Mouse (Mus musculus): ENCODE results near the gene Zfc3h1. TPM values are rescaled to one million over a fixed set of nuclear protein-coding genes. Genes with fewer than 3 reads are reported as not detected.

Zfc3h1 gene
- polyA plus RNA-seq, 1 experiment from 2014 or later = 6.5 TPM

DNA sequence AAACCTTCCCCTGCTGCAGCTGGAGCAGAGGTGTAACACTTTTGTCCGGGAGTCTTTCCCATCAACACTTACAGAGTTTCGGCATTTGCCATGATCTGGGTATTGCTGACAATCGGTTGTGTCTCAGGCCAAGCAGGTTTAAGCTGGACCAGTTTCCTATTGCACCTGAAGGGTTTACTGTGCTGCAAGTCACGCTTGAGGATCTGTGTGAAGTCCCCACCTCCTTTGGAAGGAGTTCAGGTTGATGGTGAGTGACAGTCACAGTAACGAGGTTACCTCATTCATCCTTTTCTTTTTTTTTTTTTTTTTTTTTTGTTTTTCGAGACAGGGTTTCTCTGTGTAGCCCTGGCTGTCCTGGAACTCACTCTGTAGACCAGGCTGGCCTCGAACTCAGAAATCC, 28.7 kb upstream of the Zfc3h1 start:
- H3K27me3 ChIP-seq = no peaks in the 10 kb centered on the region
- no peak overlapping the region for H3K4me3 ChIP-seq (replicated peaks)
- no peaks in the 10 kb centered on the region for H3K9me3 ChIP-seq (replicated peaks)
- H3K4me2 ChIP-seq = no peak overlapping the region
- H3K4me1 ChIP-seq (replicated peaks) = peaks cover 7% of the 10 kb centered on the region
- WGBS (ENCODE audit: insufficient replicate concordance) = 70% methylated on average over 6 of the region's 7 CpGs
- no peak overlapping the region for H3K27ac ChIP-seq (replicated peaks)
- H3K36me3 ChIP-seq (replicated peaks) = 0 out of 2 replicates have a peak, but pooled peaks cover 4% of the 10 kb centered on the region
- H3K9ac ChIP-seq = no peak overlapping the region
- ATAC-seq (ENCODE audit: insufficient read depth) = no peak

DNA sequence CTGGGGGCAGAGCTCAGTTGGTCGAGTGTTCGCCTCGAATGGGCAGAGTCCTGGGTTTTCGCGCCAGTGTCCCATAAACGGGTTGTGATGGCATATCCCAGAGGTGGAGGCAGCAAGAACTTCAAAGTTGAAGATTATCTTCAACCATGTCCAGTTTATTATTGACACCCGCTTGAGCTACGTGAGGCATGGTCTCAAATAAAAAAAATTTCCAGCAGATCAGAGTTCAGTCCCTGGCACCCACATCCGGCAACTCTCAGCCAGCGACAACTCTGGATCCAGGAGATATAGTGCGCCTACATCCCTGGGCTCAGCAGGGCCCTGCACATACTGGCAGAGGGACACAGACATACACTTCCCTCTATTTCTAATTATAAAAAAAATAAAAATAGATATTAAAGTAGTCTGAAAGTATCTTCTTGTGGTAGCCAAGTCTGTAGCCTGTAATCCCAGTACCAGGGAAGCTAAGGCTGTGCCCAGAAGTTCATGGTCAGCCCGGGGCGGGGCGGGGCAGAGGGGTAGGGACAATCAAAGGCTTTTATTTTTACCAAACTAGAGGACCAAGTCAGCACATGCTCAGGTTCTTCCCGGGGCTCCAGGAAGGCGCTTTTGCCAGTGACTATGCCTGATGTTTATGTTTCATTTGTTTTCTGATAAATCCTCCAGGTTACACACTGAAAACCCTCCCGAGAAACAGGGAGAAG, 26.4 kb upstream of the Zfc3h1 start:
- H3K9ac ChIP-seq = no peak overlapping the region
- no peak overlapping the region for H3K27ac ChIP-seq (replicated peaks)
- ATAC-seq (ENCODE audit: insufficient read depth) = no peak
- 0 out of 2 replicates have a peak, but pooled peaks cover 4% of the 10 kb centered on the region for H3K36me3 ChIP-seq (replicated peaks)
- H3K4me3 ChIP-seq (replicated peaks) = no peak overlapping the region
- WGBS (ENCODE audit: insufficient replicate concordance) = 85% methylated on average over 17 of the region's 17 CpGs
- H3K4me1 ChIP-seq (replicated peaks) = peaks cover 18% of the 10 kb centered on the region
- H3K4me2 ChIP-seq = no peak overlapping the region
- no peaks in the 10 kb centered on the region for H3K9me3 ChIP-seq (replicated peaks)
- H3K27me3 ChIP-seq = no peaks in the 10 kb centered on the region

DNA sequence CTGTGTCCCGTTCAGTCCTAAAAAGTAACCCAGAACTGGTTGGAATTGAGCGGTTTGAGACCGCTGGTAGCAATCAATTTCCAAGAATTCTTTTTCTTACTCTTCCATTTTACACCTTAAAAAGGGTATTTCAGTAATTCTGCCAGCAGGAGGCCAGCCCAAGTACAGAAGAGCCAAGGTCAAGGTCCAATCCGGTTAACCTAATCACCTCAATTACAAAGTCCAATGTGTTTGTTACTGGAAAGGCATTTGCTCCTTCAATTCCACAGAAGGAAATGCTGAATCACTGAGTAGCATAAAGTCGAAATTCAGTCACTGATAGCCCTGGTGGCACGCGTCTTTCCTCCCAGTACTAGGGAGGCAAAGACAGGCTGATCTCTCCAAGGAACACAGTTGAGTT, 25.7 kb upstream of the Zfc3h1 start:
- Histone ChIP-seq H3K4me1 (replicated peaks) (peaks cover 25% of the 10 kb centered on the region), H3K27me3 (no peaks in the 10 kb centered on the region), H3K36me3 (replicated peaks) (0 out of 2 replicates have a peak, but pooled peaks cover 4% of the 10 kb centered on the region), H3K4me3 (replicated peaks) (no peak overlapping the region), H3K4me2 (no peak overlapping the region), H3K27ac (replicated peaks) (no peak overlapping the region), H3K9me3 (replicated peaks) (no peaks in the 10 kb centered on the region), H3K9ac (no peak overlapping the region)
- no peak for ATAC-seq (ENCODE audit: insufficient read depth)
- whole genome bisulfite sequencing (ENCODE audit: insufficient replicate concordance) = 78% methylated on average over 7 of the region's 7 CpGs

DNA sequence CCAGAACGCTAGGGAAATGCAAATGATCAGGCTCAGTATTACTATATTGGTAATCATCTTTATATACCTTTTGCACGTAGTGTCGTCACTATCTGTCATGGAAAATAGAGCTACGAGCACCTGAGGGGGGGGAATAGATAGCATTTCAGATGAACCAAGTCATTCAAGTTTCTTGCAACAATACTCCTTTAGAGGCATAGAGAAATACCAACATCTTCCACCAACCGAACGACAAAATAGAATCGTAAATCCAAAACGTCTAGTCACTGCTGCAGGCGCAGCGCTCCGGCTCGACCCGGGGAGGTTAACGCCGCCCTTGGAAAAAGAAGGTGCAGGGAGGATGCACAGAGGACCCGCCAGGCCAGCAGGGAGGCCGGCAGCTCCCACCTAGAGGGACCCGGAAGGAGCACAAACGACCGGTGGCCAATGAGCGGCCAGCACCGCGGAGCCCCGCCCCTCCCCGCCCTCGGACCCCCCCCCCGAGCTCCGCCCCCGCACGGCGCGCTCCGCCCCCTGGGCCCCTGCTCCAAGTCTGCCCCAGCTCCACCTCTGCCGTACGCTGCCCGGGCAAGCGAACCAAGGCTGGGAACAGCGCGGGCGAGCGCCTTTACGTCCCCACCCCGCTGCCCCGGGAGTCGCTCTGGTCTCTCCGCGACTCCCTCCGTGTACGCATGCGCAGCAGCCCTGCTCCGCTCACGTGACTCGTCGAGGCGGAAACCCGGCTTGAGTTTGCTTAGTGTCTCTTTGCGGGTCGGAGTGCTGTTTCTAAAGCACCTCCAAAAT, 22.7 kb upstream of the Zfc3h1 start, which contains the start of gene Tmem19:
Gene Tmem19, minus strand, starts transcription at position 662 of the 783 bp plus-strand sequence.
- peak; percentile 99 for ATAC-seq (ENCODE audit: insufficient read depth)
- Histone ChIP-seq H3K27ac (replicated peaks) (peak within 1 kb of the TSS; percentile 99), H3K36me3 (replicated peaks) (0 out of 2 replicates have a peak, but pooled peaks cover 1% of the 10 kb centered on the region), H3K4me1 (replicated peaks) (peaks cover 25% of the 10 kb centered on the region), H3K4me3 (replicated peaks) (peak within 1 kb of the TSS; percentile 65), H3K9ac (peak within 1 kb of the TSS; percentile 62), H3K27me3 (no peaks in the 10 kb centered on the region), H3K4me2 (peak within 1 kb of the TSS; percentile 86), H3K9me3 (replicated peaks) (no peaks in the 10 kb centered on the region)
- under 1% methylated on average over 58 of the region's 58 CpGs for WGBS (ENCODE audit: insufficient replicate concordance)

DNA sequence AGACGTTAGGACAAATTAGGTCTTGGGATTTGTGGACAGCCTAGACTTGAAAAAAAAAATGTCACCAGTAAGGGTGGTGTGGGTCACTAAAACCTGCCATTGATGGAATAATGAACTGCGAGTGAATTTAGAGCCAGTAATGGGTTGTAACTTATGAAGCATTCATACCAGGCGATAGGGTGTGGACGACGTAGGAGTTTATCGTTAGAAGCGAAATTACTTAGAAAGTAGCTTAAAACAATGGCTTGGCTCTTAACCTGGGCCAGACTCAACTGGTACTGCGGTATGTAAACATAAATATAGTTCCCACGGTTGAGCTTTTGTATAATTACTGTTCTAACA, 22.2 kb upstream of the Zfc3h1 start:
- H3K9ac ChIP-seq = peak overlapping the region; percentile 62
- H3K4me1 ChIP-seq (replicated peaks) = peaks cover 25% of the 10 kb centered on the region
- H3K27me3 ChIP-seq = no peaks in the 10 kb centered on the region
- H3K27ac ChIP-seq (replicated peaks) = peak overlapping the region; percentile 99
- H3K36me3 ChIP-seq (replicated peaks) = no peaks in the 10 kb centered on the region
- peak overlapping the region; percentile 65 for H3K4me3 ChIP-seq (replicated peaks)
- H3K9me3 ChIP-seq (replicated peaks) = no peaks in the 10 kb centered on the region
- peak overlapping the region; percentile 86 for H3K4me2 ChIP-seq
- 5% methylated on average over 9 of the region's 9 CpGs for WGBS (ENCODE audit: insufficient replicate concordance)
- ATAC-seq (ENCODE audit: insufficient read depth) = peak; percentile 49

DNA sequence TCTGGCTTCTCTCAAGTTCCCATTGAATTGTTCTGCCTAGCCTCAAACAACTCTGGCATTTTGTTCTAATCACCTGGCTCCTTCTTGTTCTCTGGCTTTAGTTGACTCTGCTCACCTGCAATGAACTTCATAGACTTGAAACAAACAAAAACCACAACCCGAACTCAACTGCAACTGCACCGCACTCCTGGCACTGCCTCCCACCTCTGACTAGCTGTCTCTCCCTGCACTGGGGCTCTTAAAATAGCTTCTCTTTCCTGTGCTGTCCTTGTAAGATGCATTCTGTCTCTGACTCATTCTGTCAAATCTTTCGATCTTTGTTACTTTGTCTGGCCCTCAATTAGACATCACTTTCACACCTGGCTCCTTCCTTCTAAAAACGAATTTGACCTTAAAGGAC, 21.6 kb upstream of the Zfc3h1 start:
- WGBS (ENCODE audit: insufficient replicate concordance) = 64% methylated on average over 4 of the region's 4 CpGs
- Histone ChIP-seq H3K4me1 (replicated peaks) (peaks cover 25% of the 10 kb centered on the region), H3K27ac (replicated peaks) (peak overlapping the region; percentile 99), H3K9me3 (replicated peaks) (no peaks in the 10 kb centered on the region), H3K4me2 (peak overlapping the region; percentile 86), H3K9ac (peak overlapping the region; percentile 62), H3K27me3 (no peaks in the 10 kb centered on the region), H3K36me3 (replicated peaks) (no peaks in the 10 kb centered on the region), H3K4me3 (replicated peaks) (peak overlapping the region; percentile 65)
- no peak for ATAC-seq (ENCODE audit: insufficient read depth)

DNA sequence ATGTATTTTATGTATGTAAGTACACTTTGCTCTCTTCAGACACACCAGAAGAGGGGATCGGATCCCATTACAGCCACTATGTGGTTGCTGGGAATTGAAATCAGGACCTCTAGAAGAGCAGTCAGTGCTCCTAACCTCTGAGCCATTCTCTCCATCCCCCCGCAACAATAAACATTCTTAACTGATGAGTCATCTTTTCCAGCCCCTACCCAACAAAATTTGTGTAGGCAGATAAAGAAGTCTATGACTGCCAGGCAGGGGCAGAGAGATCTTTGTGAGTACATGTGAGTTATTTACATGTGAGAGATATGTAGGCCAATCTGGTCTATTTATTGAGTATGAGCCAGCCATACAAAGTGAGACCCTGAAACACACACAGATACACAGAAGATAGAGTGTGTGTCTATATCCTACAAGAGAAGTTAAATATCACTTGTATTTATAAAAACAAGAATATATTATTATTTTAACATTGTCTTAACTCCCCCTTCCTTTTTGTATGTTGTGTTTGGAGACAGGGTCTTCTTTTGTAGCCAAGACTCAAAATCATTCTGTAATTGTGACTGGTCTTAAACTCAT, 3.2 kb upstream of the Zfc3h1 start:
- H3K27ac ChIP-seq (replicated peaks) = no peak overlapping the region
- no peak overlapping the region for H3K4me2 ChIP-seq
- peaks cover 24% of the 10 kb centered on the region for H3K4me1 ChIP-seq (replicated peaks)
- no peak overlapping the region for H3K9ac ChIP-seq
- no peak for ATAC-seq (ENCODE audit: insufficient read depth)
- 68% methylated on average over 2 of the region's 2 CpGs for WGBS (ENCODE audit: insufficient replicate concordance)
- no peaks in the 10 kb centered on the region for H3K9me3 ChIP-seq (replicated peaks)
- no peak overlapping the region for H3K4me3 ChIP-seq (replicated peaks)
- H3K27me3 ChIP-seq = no peaks in the 10 kb centered on the region
- H3K36me3 ChIP-seq (replicated peaks) = no peaks in the 10 kb centered on the region; the same call in 1 of the 2 replicates

DNA sequence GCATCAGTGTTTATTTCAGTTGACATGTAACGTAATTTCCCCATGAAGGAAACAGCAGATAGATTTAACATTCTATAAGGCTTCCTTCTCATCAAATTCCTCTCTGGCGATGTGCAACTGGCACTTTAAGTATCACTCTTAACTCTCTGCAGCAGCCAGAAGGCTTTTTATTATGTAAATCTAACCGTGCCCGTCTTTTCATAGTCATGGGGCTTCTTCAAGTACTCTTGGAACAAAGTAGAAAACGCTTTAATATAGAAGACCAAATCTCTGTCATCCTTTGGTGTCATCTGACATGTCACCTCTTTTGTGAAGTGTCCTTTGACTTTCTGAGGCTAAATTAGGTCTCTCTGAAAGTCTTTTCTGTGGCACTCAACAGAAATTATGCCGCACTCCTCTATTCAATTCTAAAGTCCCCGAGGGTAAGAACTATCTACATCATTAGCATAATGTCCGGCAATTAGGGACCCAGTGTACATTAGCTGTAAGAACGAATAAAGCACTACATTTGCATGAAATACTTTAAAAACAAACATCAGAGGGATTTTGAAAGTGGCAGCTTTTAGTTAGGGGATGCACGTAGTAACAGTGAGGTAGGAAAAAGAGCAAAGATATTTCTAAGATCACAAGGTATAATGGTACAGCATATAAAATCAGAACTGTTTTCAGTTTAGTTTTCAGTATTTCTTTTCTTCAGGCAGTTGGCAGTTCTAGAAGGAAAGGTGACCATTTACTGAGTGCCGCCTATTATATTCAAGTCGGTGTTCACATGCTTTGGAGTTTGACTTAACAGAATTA, 1.7 kb upstream of the Zfc3h1 start:
- 56% methylated on average over 12 of the region's 12 CpGs for WGBS (ENCODE audit: insufficient replicate concordance)
- ATAC-seq (ENCODE audit: insufficient read depth) = no peak
- peak overlapping the region; percentile 99; the same call in 1 of the 2 replicates for H3K27ac ChIP-seq (replicated peaks)
- H3K27me3 ChIP-seq = no peaks in the 10 kb centered on the region
- peaks cover 5% of the 10 kb centered on the region; the same call in 1 of the 2 replicates for H3K36me3 ChIP-seq (replicated peaks)
- H3K4me2 ChIP-seq = peak overlapping the region; percentile 76
- no peaks in the 10 kb centered on the region for H3K9me3 ChIP-seq (replicated peaks)
- H3K4me3 ChIP-seq (replicated peaks) = peak overlapping the region; percentile 98
- peak overlapping the region; percentile 90 for H3K9ac ChIP-seq
- peaks cover 33% of the 10 kb centered on the region for H3K4me1 ChIP-seq (replicated peaks)

DNA sequence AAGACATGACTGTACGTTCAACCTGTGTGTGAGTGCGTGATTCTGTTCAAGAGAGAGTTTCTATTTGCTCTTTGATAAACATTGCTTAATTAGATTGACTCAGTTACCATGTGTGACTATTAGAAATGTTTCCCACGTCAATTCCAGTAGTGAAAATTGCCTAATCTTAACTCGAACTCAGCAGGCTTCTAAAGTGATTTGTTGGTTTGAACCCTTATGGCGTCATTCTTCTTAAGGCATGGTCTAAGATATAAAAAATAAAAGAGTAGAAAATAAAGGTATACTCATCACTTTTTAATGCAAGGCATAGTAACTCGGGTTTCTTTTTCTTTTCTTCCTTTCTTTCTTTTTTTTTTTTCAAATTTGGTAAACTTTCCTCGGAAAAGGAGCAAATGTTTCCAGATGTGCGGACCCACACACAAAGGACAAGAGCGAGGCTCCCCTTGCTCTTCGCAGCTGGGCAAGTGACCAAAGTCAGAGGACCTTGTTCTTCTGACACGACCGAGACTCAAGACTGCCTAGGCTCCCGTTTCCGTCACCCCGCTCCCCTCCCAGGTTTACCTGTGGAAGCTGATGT, 1.0 kb upstream of the Zfc3h1 start:
- H3K27me3 ChIP-seq = no peaks in the 10 kb centered on the region
- H3K4me3 ChIP-seq (replicated peaks) = peak overlapping the region; percentile 98
- peak overlapping the region; percentile 90 for H3K9ac ChIP-seq
- no peak for ATAC-seq (ENCODE audit: insufficient read depth)
- WGBS (ENCODE audit: insufficient replicate concordance) = 3% methylated on average over 15 of the region's 15 CpGs
- peak overlapping the region; percentile 76 for H3K4me2 ChIP-seq
- no peaks in the 10 kb centered on the region for H3K9me3 ChIP-seq (replicated peaks)
- peaks cover 12% of the 10 kb centered on the region for H3K36me3 ChIP-seq (replicated peaks)
- H3K4me1 ChIP-seq (replicated peaks) = peaks cover 39% of the 10 kb centered on the region
- H3K27ac ChIP-seq (replicated peaks) = peak overlapping the region; percentile 99
